Mouse (Mus musculus) liver, embryonic 14.5 days (tissue): ENCODE measurements at regions not wholly inside any gene's neighbourhood (a gene's known extent, or its start where the extent isn't known, plus 50 kb on each side); places are given as distances from the start of the nearest gene placed in this dataset.

ENCODE experiments used
- CTCF ChIP-seq: IDR thresholded peaks from 2 replicates; pipeline ENCODE4 v1.5.1; 2016; ENCODE audit warnings: antibody characterized with exemption, low read depth, control low read depth
- EP300 ChIP-seq: IDR thresholded peaks from 2 replicates; pipeline ENCODE4 v1.6.1; 2016; ENCODE audit warnings: antibody characterized with exemption, low read depth

DNA sequence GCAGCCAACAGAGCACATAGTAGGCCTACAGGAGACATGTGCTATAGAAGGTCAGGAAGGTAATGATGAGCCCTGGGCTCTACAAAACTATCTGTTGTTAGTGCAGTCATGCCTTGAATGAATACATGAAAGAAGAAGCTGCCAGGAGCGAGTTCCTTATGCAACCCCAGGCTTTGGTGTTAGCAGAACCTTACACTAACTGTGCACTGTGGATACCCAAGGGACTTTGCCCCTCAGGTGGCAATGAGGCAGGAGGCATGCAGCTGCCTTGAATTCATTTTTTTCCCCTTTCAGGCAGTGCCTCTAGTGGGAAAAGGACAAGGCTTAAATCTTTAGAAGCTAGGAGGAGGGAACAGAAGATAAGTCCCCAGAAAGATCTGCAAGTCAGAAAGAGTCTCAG is 299.8 kb downstream of the Sec16b start:
- TF ChIP-seq CTCF = no peak
- TF ChIP-seq EP300 = no peak
